Mouse (Mus musculus) gonadal fat pad, adult 2 months (tissue): Measurements from ENCODE around the gene Zfp940. TPM values are rescaled to one million over a fixed set of nuclear protein-coding genes. Genes with fewer than 3 reads are reported as not detected.

ENCODE experiments used
- DNase-seq: peaks from one replicate; pipeline ENCODE4 v3.0.0-alpha.2; 2012; ENCODE audit warnings: low read depth
- polyA plus RNA-seq: library from polyadenylated mRNA; depleted of rRNA; stranded (reverse); fragments of >200 nt; gene quantifications from 2 replicates; pipeline ENCODE4 v1.2.3, GENCODE M21; 2012; rRNA removed

Zfp940 gene
- polyA plus RNA-seq, 1 experiment, result 0.20 TPM

DNA sequence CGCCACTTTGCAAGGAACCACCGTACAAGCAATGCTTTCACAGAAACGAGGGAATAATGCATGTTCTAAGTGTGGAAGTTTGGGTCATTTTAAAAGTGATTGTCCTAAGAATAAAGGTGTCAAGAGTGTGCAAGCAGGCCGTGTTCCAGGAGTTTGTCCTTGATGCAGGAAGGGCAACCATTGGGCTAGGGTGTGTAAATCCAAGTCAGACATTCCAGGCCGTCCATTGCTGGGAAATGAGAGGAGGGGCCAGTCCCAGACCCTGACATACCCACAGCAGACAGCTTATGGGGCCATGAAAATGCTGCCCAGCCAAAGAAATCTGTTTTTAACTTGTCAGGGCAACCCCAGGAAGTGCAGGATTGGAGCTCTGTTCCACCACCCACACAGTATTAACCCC is 46.4 kb downstream of the Zfp940 start:
- DNase-seq, result no peak

DNA sequence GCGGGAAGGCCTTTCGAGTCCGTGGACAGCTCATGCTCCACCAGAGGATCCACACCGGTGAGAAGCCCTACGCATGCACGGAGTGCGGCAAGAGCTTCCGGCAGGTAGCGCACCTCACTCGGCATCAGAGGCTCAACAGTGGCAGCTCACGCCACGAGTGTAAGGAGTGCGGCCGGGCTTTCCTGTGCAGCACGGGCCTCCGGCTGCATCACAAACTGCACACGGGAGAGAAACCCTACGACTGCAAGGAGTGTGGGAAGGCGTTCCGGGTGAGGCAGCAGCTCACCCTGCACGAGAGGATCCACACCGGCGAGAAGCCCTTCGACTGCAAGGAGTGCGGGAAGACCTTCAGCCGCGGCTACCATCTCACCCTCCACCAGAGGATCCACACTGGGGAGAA is 60.6 kb downstream of the Zfp940 start:
- DNase-seq, result no peak

DNA sequence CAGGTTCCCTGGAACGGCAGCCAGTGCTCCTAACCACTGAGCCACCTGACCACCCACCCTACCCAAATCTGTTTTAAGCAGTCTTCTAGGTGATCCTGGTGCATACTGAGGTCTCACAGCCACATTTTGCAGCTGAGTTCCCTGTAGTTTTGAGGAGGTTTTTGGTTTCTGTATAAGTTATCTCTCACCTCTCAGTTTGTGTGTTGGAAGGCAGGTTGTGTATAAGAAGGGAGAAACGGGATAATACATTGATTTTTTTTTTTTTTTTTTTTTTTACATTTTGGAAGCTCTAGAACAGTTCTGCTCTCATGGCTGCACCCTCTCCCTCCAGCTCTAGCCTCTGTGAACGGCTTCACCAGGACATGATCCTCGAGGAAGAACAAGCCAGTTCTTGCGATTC is 67.6 kb downstream of the Zfp940 start:
- no peak for DNase-seq

DNA sequence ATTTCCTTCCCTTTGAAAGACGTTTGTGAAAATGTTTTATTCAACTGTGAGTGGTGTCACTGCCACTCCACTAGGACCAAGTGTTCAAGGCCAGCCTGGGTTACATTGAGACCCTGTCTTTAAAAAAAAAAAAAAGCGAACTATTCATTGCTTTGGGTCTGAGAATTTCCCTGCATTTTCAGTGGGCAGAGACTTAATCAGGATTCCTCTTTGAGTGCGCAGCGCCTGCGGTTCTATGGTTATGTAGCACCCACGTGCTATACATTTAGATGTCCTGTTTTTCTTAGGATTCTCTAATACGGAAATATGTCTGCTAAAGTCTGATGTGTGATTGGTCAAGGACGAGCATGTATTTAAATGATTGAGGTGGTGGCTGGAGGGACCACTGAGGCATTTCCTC is 68.4 kb downstream of the Zfp940 start:
- DNase-seq, result no peak

DNA sequence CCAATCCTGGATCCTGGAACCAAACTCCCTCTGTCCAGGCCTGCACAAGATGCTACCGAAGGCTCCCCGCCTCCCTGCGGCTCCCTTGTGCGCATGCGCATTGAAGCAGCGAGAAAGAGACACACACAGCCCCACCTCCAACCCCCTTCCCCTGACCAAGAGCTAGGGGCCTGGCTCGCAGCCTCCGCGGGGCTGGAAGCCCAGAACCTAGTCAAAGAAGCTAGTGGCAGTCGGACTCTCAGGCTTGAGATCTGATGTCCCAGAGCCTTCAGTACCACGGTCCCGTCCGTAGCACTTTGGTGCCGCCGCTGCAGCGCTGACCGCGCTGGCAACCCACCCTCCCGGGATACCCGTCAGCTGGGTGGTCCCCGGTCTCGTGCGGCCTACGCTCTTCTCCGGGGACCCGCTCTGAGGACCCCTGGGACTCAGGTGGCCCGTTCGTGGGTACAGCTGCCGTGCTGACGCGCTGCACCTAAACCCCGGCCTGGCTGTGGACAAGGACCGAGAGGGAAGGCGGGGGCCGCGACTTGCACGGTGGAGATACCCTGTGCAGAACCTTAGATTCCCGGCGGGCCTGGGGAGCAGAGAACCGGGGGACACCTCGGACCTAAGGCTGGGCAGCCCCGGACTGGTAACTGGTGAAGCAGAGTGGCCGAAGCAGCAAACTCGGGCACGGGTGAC is 69.5 kb downstream of the Zfp940 start, which contains the start of gene Zfp30:
Gene Zfp30 (plus strand): TSS at position 128 of the 681 bp plus-strand sequence.
- no peak for DNase-seq

Other genes with a start within 250 kb of the Zfp940 start
- 0.55 and 1.2 TPM in 2 replicates for gene Catsperg2, start 126.6 kb downstream of the Zfp940 start, polyA plus RNA-seq
- gene Zfp84, start 85.1 kb downstream of the Zfp940 start, polyA plus RNA-seq, result 4.9 and 5.2 TPM in 2 replicates
- gene Zfp30, start 69.7 kb downstream of the Zfp940 start, polyA plus RNA-seq, result 1.5 and 1.9 TPM in 2 replicates
- 3.0 and 4.6 TPM in 2 replicates for gene Zfp790, start 37.6 kb downstream of the Zfp940 start, polyA plus RNA-seq
- 2.0 and 2.1 TPM in 2 replicates for gene Zfp420, start 6.3 kb upstream of the Zfp940 start, polyA plus RNA-seq
- gene Zfp27, start 52.9 kb upstream of the Zfp940 start, polyA plus RNA-seq, result 2.9 and 3.5 TPM in 2 replicates
- 2.3 and 2.5 TPM in 2 replicates for gene Zfp383, start 54.6 kb upstream of the Zfp940 start, polyA plus RNA-seq
- 5.4 and 5.7 TPM in 2 replicates for gene Zfp74, start 100.4 kb upstream of the Zfp940 start, polyA plus RNA-seq
- gene Zfp568, start 130.3 kb upstream of the Zfp940 start, polyA plus RNA-seq, result 4.4 and 5.2 TPM in 2 replicates
- gene Zfp14, start 197.7 kb upstream of the Zfp940 start, polyA plus RNA-seq, result 5.3 and 6.1 TPM in 2 replicates
- 0.11 and 0.27 TPM in 2 replicates for gene Zfp82, start 219.2 kb upstream of the Zfp940 start, polyA plus RNA-seq
- 0.15 and 0.46 TPM in 2 replicates for gene Gm26920, start 236.7 kb upstream of the Zfp940 start, polyA plus RNA-seq
- gene Zfp566, start 236.9 kb upstream of the Zfp940 start, polyA plus RNA-seq, result 2.9 and 3.0 TPM in 2 replicates
- gene Zfp260, start 241.1 kb upstream of the Zfp940 start, polyA plus RNA-seq, result 16.3 and 16.5 TPM in 2 replicates